21 mouse cellular contexts compared by ENCODE assay signal in genomic region chr9:14299819-14300218, GRCm38 (mm10). TPM values are rescaled to one million over a fixed set of nuclear protein-coding genes. Genes with fewer than 3 reads are reported as not detected.
DNase-seq lines count a peak whose midpoint lies in the region; ATAC-seq and TF ChIP-seq lines count a peak whose summit lies in the region.
"Had no signal": no experiment of that assay in that cellular context is flagged by ENCODE, and none has a peak within 500 bp of the region (broad histone marks: within the 10 kb centered on the region; RNA-seq: fewer than 3 reads in every experiment).

No protein-coding gene starts in this region.

- no peaks in the 10 kb centered on the region for H3K9me3 ChIP-seq in stomach, embryonic 14.5 days (ENCODE audit: control insufficient read depth, low read depth, low read length)
- H3K9me3 ChIP-seq in stomach, postnatal 0 days (ENCODE audit: control insufficient read depth, low read length) = no peaks in the 10 kb centered on the region
- no peaks in the 10 kb centered on the region for H3K9me3 ChIP-seq in embryonic facial prominence, embryonic 15.5 days (replicated peaks)
- H3K9me3 ChIP-seq: embryonic facial prominence, embryonic 12.5 days; hindbrain, embryonic 12.5 days; hindbrain, embryonic 15.5 days; intestine, embryonic 15.5 days had no signal

- peaks cover 8% of the 10 kb centered on the region for H3K4me1 ChIP-seq in stomach, embryonic 14.5 days (ENCODE audit: control insufficient read depth, insufficient read depth, low read length)
- H3K4me1 ChIP-seq in stomach, postnatal 0 days (replicated peaks; ENCODE audit: control insufficient read depth, insufficient read depth) = no peaks in the 10 kb centered on the region
- peaks cover 35% of the 10 kb centered on the region for H3K4me1 ChIP-seq in embryonic facial prominence, embryonic 15.5 days

- 0 out of 2 replicates have a peak overlapping the region, but pooled peaks have one; percentile 21 for H3K27ac ChIP-seq in stomach, embryonic 14.5 days (ENCODE audit: low read length)
- H3K27ac ChIP-seq in stomach, postnatal 0 days (replicated peaks) = no peak overlapping the region
- H3K27ac ChIP-seq in embryonic facial prominence, embryonic 15.5 days (replicated peaks) = peak overlapping the region; percentile 68
- H3K27ac ChIP-seq: embryonic facial prominence, embryonic 12.5 days; hindbrain, embryonic 12.5 days; hindbrain, embryonic 15.5 days; intestine, embryonic 15.5 days had no signal

- H3K36me3 ChIP-seq in stomach, embryonic 14.5 days (ENCODE audit: control insufficient read depth, insufficient read depth, low read length) = no peaks in the 10 kb centered on the region; the same call in 1 of the 2 replicates
- no peaks in the 10 kb centered on the region for H3K36me3 ChIP-seq in stomach, postnatal 0 days (ENCODE audit: control insufficient read depth, insufficient read depth, low read length)
- H3K36me3 ChIP-seq in embryonic facial prominence, embryonic 15.5 days = no peaks in the 10 kb centered on the region
- H3K36me3 ChIP-seq: embryonic facial prominence, embryonic 12.5 days; hindbrain, embryonic 12.5 days; hindbrain, embryonic 15.5 days; intestine, embryonic 15.5 days had no signal

- ATAC-seq in frontal cortex, adult (ENCODE audit: low TSS enrichment) = peak; percentile 69
- ATAC-seq in stomach, embryonic 14.5 days (ENCODE audit: insufficient number of reproducible peaks, insufficient read depth, low FRiP score, low read depth) = no peak
- no peak for ATAC-seq in stomach, postnatal 0 days (ENCODE audit: low FRiP score, low TSS enrichment)
- no peak for ATAC-seq in embryonic facial prominence, embryonic 15.5 days (ENCODE audit: insufficient number of reproducible peaks, low FRiP score, low TSS enrichment, low read depth)
- ATAC-seq: activated CD4-positive, CD25-positive, alpha-beta regulatory T cell, adult 4 months; forebrain, embryonic 14.5 days; forebrain, postnatal 0 days; intestine, embryonic 15.5 days had no signal

- no peak overlapping the region for H3K9ac ChIP-seq in stomach, embryonic 14.5 days (replicated peaks; ENCODE audit: low read depth, low read length)
- H3K9ac ChIP-seq in stomach, postnatal 0 days (ENCODE audit: low read length) = no peak overlapping the region
- no peak overlapping the region for H3K9ac ChIP-seq in embryonic facial prominence, embryonic 15.5 days
- H3K9ac ChIP-seq: embryonic facial prominence, embryonic 12.5 days; forebrain, postnatal 0 days; hindbrain, embryonic 12.5 days; hindbrain, embryonic 15.5 days; intestine, embryonic 15.5 days had no signal

- no peak for TF ChIP-seq CTCF in stomach, postnatal 0 days (IDR thresholded peaks at IDR 0.05; ENCODE audit: low read depth)

- DNase-seq in frontal cortex, postnatal 36 days (ENCODE audit: low spot score in 2 of 2) = no peak
- no peak for DNase-seq in stomach, postnatal 0 days (ENCODE audit: low spot score)
- no peak for DNase-seq in ovary, postnatal 36 days (ENCODE audit: low spot score)
- DNase-seq in left cerebral cortex, postnatal 4 days = no peak
- DNase-seq: adrenal gland, adult 8-10 months; adrenal gland, postnatal 25 days; cerebellum, adult 18-20 months; cerebellum, adult 9-10 months; cerebellum, postnatal 14 days; forebrain, postnatal 0 days; gastrocnemius, postnatal 14 days had no signal

- TF ChIP-seq EP300 in stomach, postnatal 0 days (optimal IDR thresholded peaks at IDR 0.05) = no peak

- H3K4me2 ChIP-seq in stomach, embryonic 14.5 days (replicated peaks; ENCODE audit: low read depth, low read length) = no peak overlapping the region
- no peak overlapping the region for H3K4me2 ChIP-seq in stomach, postnatal 0 days (replicated peaks; ENCODE audit: low read depth)
- H3K4me2 ChIP-seq in embryonic facial prominence, embryonic 15.5 days (replicated peaks) = no peak overlapping the region
- H3K4me2 ChIP-seq: embryonic facial prominence, embryonic 12.5 days; heart, embryonic 11.5 days; hindbrain, embryonic 12.5 days; hindbrain, embryonic 15.5 days; intestine, embryonic 15.5 days had no signal

- H3K27me3 ChIP-seq in stomach, embryonic 14.5 days (ENCODE audit: control insufficient read depth, insufficient read depth, low read length) = no peaks in the 10 kb centered on the region
- no peaks in the 10 kb centered on the region for H3K27me3 ChIP-seq in stomach, postnatal 0 days (ENCODE audit: control insufficient read depth, insufficient read depth, low read length)
- no peaks in the 10 kb centered on the region for H3K27me3 ChIP-seq in embryonic facial prominence, embryonic 15.5 days
- H3K27me3 ChIP-seq: embryonic facial prominence, embryonic 12.5 days; hindbrain, embryonic 12.5 days; hindbrain, embryonic 15.5 days; intestine, embryonic 15.5 days had no signal

- no peak overlapping the region for H3K4me3 ChIP-seq in stomach, embryonic 14.5 days (ENCODE audit: low read depth, low read length)
- no peak overlapping the region for H3K4me3 ChIP-seq in stomach, postnatal 0 days (ENCODE audit: low read depth, low read length)
- H3K4me3 ChIP-seq in embryonic facial prominence, embryonic 15.5 days (replicated peaks) = no peak overlapping the region
- H3K4me3 ChIP-seq: embryonic facial prominence, embryonic 12.5 days; hindbrain, embryonic 12.5 days; hindbrain, embryonic 15.5 days; intestine, embryonic 15.5 days had no signal

- intact Hi-C loops in left cerebral cortex, postnatal 4 days (cut with DNase I) = no loop called here

RNA-seq across cellular contexts. Expression of gene Sesn3, which starts 25.0 kb away (rescaled TPM):
- polyA plus RNA-seq in stomach, embryonic 14.5 days (2014; fragmentation: Nextera tagmentation; extraction: Ambion mirVana) = 38.6 and 41.2 TPM in 2 replicates
- 6.6 and 8.2 TPM in 2 replicates for polyA plus RNA-seq in stomach, postnatal 0 days (2015; fragmentation: Nextera tagmentation; extraction: Ambion mirVana)
- 16.2 and 17.7 TPM in 2 replicates for polyA plus RNA-seq in embryonic facial prominence, embryonic 15.5 days (2015; fragmentation: Nextera tagmentation; extraction: Ambion mirVana)
- 10 to 100 TPM; 70.1 to 73.3 TPM for total RNA-seq in left cerebral cortex, postnatal 4 days (2021)
